Mouse (Mus musculus): ENCODE results near the gene Gm10837. TPM values are rescaled to one million over a fixed set of nuclear protein-coding genes. Genes with fewer than 3 reads are reported as not detected.

Gene Gm10837
- polyA plus RNA-seq, 1 experiment from 2014 or later = 0.31 TPM

- peak overlapping the region; percentile 77 for H3K4me3 ChIP-seq
- peaks cover 73% of the 10 kb centered on the region for H3K27me3 ChIP-seq
- peaks cover 35% of the 10 kb centered on the region for H3K4me1 ChIP-seq
- H3K9me3 ChIP-seq = no peaks in the 10 kb centered on the region
- H3K9ac ChIP-seq (replicated peaks) = peak overlapping the region; percentile 97
- under 1% methylated on average over 62 of the region's 62 CpGs for WGBS
- peak overlapping the region; percentile 99 for H3K27ac ChIP-seq (replicated peaks)
- no peak for ATAC-seq (ENCODE audit: low FRiP score, low read depth)
- peak overlapping the region; percentile 71 for H3K4me2 ChIP-seq (replicated peaks)
- no peaks in the 10 kb centered on the region for H3K36me3 ChIP-seq
Measured at GRCm38 (mm10) chr14:122476041-122476821, 14.2 kb upstream of the Gm10837 start.

- Histone ChIP-seq H3K4me1 (peaks cover 33% of the 10 kb centered on the region), H3K9me3 (no peaks in the 10 kb centered on the region), H3K4me3 (peak overlapping the region; percentile 77), H3K9ac (replicated peaks) (peak overlapping the region; percentile 97), H3K27ac (replicated peaks) (peak overlapping the region; percentile 99), H3K4me2 (replicated peaks) (peak overlapping the region; percentile 71), H3K36me3 (no peaks in the 10 kb centered on the region), H3K27me3 (peaks cover 73% of the 10 kb centered on the region)
- WGBS = 0% methylated on average over 18 of the region's 18 CpGs
- ATAC-seq (ENCODE audit: low FRiP score, low read depth) = no peak
Measured at GRCm38 (mm10) chr14:122476822-122477215, 13.6 kb upstream of the Gm10837 start.

GRCm38 (mm10) chr14:122477261-122477671 lies 13.1 kb upstream of the Gm10837 start:
- no peak for ATAC-seq (ENCODE audit: low FRiP score, low read depth)
- Histone ChIP-seq H3K36me3 (no peaks in the 10 kb centered on the region), H3K4me3 (peak overlapping the region; percentile 77), H3K9me3 (no peaks in the 10 kb centered on the region), H3K4me2 (replicated peaks) (peak overlapping the region; percentile 71), H3K27ac (replicated peaks) (peak overlapping the region; percentile 99), H3K4me1 (peaks cover 38% of the 10 kb centered on the region), H3K27me3 (peaks cover 75% of the 10 kb centered on the region), H3K9ac (replicated peaks) (peak overlapping the region; percentile 97)
- WGBS = under 1% methylated on average over 20 of the region's 20 CpGs

GRCm38 (mm10) chr14:122477971-122478573 lies 12.3 kb upstream of the Gm10837 start:
- WGBS = under 1% methylated on average over 9 of the region's 9 CpGs
- no peaks in the 10 kb centered on the region for H3K36me3 ChIP-seq
- peak overlapping the region; percentile 77 for H3K4me3 ChIP-seq
- peaks cover 40% of the 10 kb centered on the region for H3K4me1 ChIP-seq
- peak overlapping the region; percentile 99 for H3K27ac ChIP-seq (replicated peaks)
- H3K9ac ChIP-seq (replicated peaks) = peak overlapping the region; percentile 97
- ATAC-seq (ENCODE audit: low FRiP score, low read depth) = no peak
- peak overlapping the region; percentile 71 for H3K4me2 ChIP-seq (replicated peaks)
- no peaks in the 10 kb centered on the region for H3K9me3 ChIP-seq
- peaks cover 76% of the 10 kb centered on the region for H3K27me3 ChIP-seq

GRCm38 (mm10) chr14:122478574-122479011 lies 11.8 kb upstream of the Gm10837 start:
- H3K27me3 ChIP-seq = peaks cover 76% of the 10 kb centered on the region
- peak overlapping the region; percentile 99 for H3K27ac ChIP-seq (replicated peaks)
- no peaks in the 10 kb centered on the region for H3K9me3 ChIP-seq
- H3K4me3 ChIP-seq = peak overlapping the region; percentile 77
- peak overlapping the region; percentile 97 for H3K9ac ChIP-seq (replicated peaks)
- H3K4me2 ChIP-seq (replicated peaks) = peak overlapping the region; percentile 71
- peaks cover 36% of the 10 kb centered on the region for H3K4me1 ChIP-seq
- no peaks in the 10 kb centered on the region for H3K36me3 ChIP-seq
- under 1% methylated on average over 22 of the region's 22 CpGs for WGBS
- ATAC-seq (ENCODE audit: low FRiP score, low read depth) = no peak

- H3K4me2 ChIP-seq (replicated peaks) = peak overlapping the region; percentile 71
- H3K27ac ChIP-seq (replicated peaks) = no peak overlapping the region
- H3K36me3 ChIP-seq = no peaks in the 10 kb centered on the region
- H3K4me1 ChIP-seq = peaks cover 35% of the 10 kb centered on the region
- ATAC-seq (ENCODE audit: low FRiP score, low read depth) = no peak
- H3K4me3 ChIP-seq = peak overlapping the region; percentile 77
- WGBS = 7% methylated on average over 17 of the region's 17 CpGs
- peaks cover 76% of the 10 kb centered on the region for H3K27me3 ChIP-seq
- H3K9ac ChIP-seq (replicated peaks) = peak overlapping the region; percentile 56
- no peaks in the 10 kb centered on the region for H3K9me3 ChIP-seq
Measured at GRCm38 (mm10) chr14:122479461-122480109, 10.8 kb upstream of the Gm10837 start.

GRCm38 (mm10) chr14:122480355-122480754 lies 10.0 kb upstream of the Gm10837 start:
- Histone ChIP-seq H3K9ac (replicated peaks) (peak overlapping the region; percentile 62), H3K27ac (replicated peaks) (no peak overlapping the region), H3K4me2 (replicated peaks) (peak overlapping the region; percentile 71), H3K36me3 (no peaks in the 10 kb centered on the region), H3K9me3 (no peaks in the 10 kb centered on the region), H3K27me3 (peaks cover 76% of the 10 kb centered on the region), H3K4me1 (peaks cover 38% of the 10 kb centered on the region), H3K4me3 (peak overlapping the region; percentile 36)
- WGBS = 2% methylated on average over 2 of the region's 2 CpGs
- ATAC-seq (ENCODE audit: low FRiP score, low read depth) = no peak

- H3K9me3 ChIP-seq = no peaks in the 10 kb centered on the region
- H3K4me1 ChIP-seq = peaks cover 39% of the 10 kb centered on the region
- peak overlapping the region; percentile 62 for H3K9ac ChIP-seq (replicated peaks)
- H3K36me3 ChIP-seq = no peaks in the 10 kb centered on the region
- peak; percentile 42; the same call in 1 of the 2 replicates for ATAC-seq (ENCODE audit: low FRiP score, low read depth)
- peak overlapping the region; percentile 36 for H3K4me3 ChIP-seq
- peaks cover 73% of the 10 kb centered on the region for H3K27me3 ChIP-seq
- peak overlapping the region; percentile 71 for H3K4me2 ChIP-seq (replicated peaks)
- peak overlapping the region; percentile 79 for H3K27ac ChIP-seq (replicated peaks)
- under 1% methylated on average over 15 of the region's 15 CpGs for WGBS
Measured at GRCm38 (mm10) chr14:122481181-122481580, 9.2 kb upstream of the Gm10837 start.

GRCm38 (mm10) chr14:122482081-122483023 lies 8.0 kb upstream of the Gm10837 start:
- Histone ChIP-seq H3K9me3 (no peaks in the 10 kb centered on the region), H3K9ac (replicated peaks) (peak overlapping the region; percentile 62), H3K27me3 (peaks cover 70% of the 10 kb centered on the region), H3K4me3 (peak overlapping the region; percentile 36), H3K36me3 (no peaks in the 10 kb centered on the region), H3K4me1 (peaks cover 39% of the 10 kb centered on the region), H3K4me2 (replicated peaks) (peak overlapping the region; percentile 71), H3K27ac (replicated peaks) (peak overlapping the region; percentile 79)
- under 1% methylated on average over 38 of the region's 38 CpGs for WGBS
- ATAC-seq (ENCODE audit: low FRiP score, low read depth) = 0 out of 2 replicates have a peak, but pooled peaks have one; percentile 20

- H3K4me3 ChIP-seq = peak overlapping the region; percentile 36
- peak overlapping the region; percentile 71 for H3K4me2 ChIP-seq (replicated peaks)
- peaks cover 39% of the 10 kb centered on the region for H3K4me1 ChIP-seq
- peaks cover 71% of the 10 kb centered on the region for H3K27me3 ChIP-seq
- ATAC-seq (ENCODE audit: low FRiP score, low read depth) = no peak
- 3% methylated on average over 5 of the region's 5 CpGs for WGBS
- H3K9ac ChIP-seq (replicated peaks) = peak overlapping the region; percentile 62; the same call in 1 of the 2 replicates
- no peaks in the 10 kb centered on the region for H3K36me3 ChIP-seq
- H3K9me3 ChIP-seq = no peaks in the 10 kb centered on the region
- H3K27ac ChIP-seq (replicated peaks) = peak overlapping the region; percentile 79
Measured at GRCm38 (mm10) chr14:122483024-122483385, 7.4 kb upstream of the Gm10837 start.

Data from midbrain, embryonic 12.5 days (tissue).